Mouse (Mus musculus): ENCODE measurements around the gene Thsd4.

Thsd4 gene

DNA sequence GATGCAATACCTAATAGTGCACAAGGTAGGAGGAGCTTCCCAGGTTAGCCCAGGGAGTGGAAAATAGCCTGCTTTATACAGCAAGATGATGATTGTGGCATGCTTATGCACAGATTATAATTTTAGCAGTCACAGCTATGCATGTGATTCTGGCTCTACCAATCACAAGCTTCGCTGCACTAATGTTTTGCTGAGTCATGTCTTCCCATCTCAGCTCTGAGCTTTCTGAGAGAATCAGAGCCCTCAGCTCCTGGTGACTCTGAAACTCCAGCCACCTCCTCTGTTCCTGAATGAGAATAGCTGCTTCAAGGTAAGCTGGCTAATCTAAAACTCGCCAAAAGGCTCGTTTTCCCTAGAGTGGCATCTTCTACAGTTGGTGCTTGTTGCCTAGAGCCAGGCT, 591.6 kb downstream of the Thsd4 start:
- DNase-seq: no peak

Data from cerebellum, adult 18-20 months (tissue).